12 mouse cellular contexts compared by ENCODE assay signal in genomic region chr5:33875472-33875871, GRCm38 (mm10).
"Had no signal": no experiment of that assay in that cellular context is flagged by ENCODE, and none has a peak within 500 bp of the region (broad histone marks: within the 10 kb centered on the region; RNA-seq: fewer than 3 reads in every experiment).

No protein-coding gene starts in this region.

- DNase-seq: retina, postnatal 1 day; right cerebral cortex, adult 18-20 months; right cerebral cortex, postnatal 14 days; right cerebral cortex, postnatal 25 days; right cerebral cortex, postnatal 4 days; spleen, adult 18-20 months; thymus, adult 18-20 months; thymus, adult 2 months; thymus, postnatal 14 days; thymus, postnatal 25 days; thymus, postnatal 36 days; thymus, postnatal 4 days had no signal
